Mouse (Mus musculus): ENCODE measurements around the gene Ntn5.

The Ntn5 gene

GRCm38 (mm10) chr7:45695098-45695497, 11.3 kb downstream of the Ntn5 start:
- no peak for DNase-seq (ENCODE audit: low read depth in 1 of 2, low spot score in 2 of 2)

- DNase-seq (ENCODE audit: low read depth in 1 of 2, low spot score in 2 of 2), result no peak
These were observed 14.1 kb downstream of the Ntn5 start for GRCm38 (mm10) chr7:45697894-45698293.

- DNase-seq (ENCODE audit: low read depth in 1 of 2, low spot score in 2 of 2), result no peak
These were observed 15.8 kb downstream of the Ntn5 start, which contains the start of gene Car11 for GRCm38 (mm10) chr7:45699523-45700141. TSS of gene Car11 (plus strand) at chr7:45699843.

GRCm38 (mm10) chr7:45700301-45701015, 16.6 kb downstream of the Ntn5 start:
- DNase-seq (ENCODE audit: low read depth in 1 of 2, low spot score in 2 of 2), result no peak

GRCm38 (mm10) chr7:45701072-45701471, 17.2 kb downstream of the Ntn5 start:
- DNase-seq (ENCODE audit: low read depth in 1 of 2, low spot score in 2 of 2), result no peak

GRCm38 (mm10) chr7:45701607-45702006, 17.8 kb downstream of the Ntn5 start:
- DNase-seq (ENCODE audit: low read depth in 1 of 2, low spot score in 2 of 2), result no peak

- DNase-seq (ENCODE audit: low read depth in 1 of 2, low spot score in 2 of 2), result no peak
These were observed 18.5 kb downstream of the Ntn5 start for GRCm38 (mm10) chr7:45702316-45702715.

- DNase-seq (ENCODE audit: low read depth in 1 of 2, low spot score in 2 of 2), result no peak
These were observed 19.1 kb downstream of the Ntn5 start for GRCm38 (mm10) chr7:45702809-45703520.

GRCm38 (mm10) chr7:45703521-45704033, 19.8 kb downstream of the Ntn5 start:
- no peak for DNase-seq (ENCODE audit: low read depth in 1 of 2, low spot score in 2 of 2)

GRCm38 (mm10) chr7:45704046-45704559, 20.3 kb downstream of the Ntn5 start:
- peak in 1 of 2 experiments; percentile 37 for DNase-seq (ENCODE audit: low read depth in 1 of 2, low spot score in 2 of 2)

- peak; percentile 96 to 98 for DNase-seq (ENCODE audit: low read depth in 1 of 2, low spot score in 2 of 2)
These were observed 21.1 kb downstream of the Ntn5 start, which contains the start of gene Dbp for GRCm38 (mm10) chr7:45704730-45705442. TSS of gene Dbp (plus strand) at chr7:45705088.

- no peak for DNase-seq (ENCODE audit: low read depth in 1 of 2, low spot score in 2 of 2)
These were observed 21.6 kb downstream of the Ntn5 start for GRCm38 (mm10) chr7:45705443-45705864.

- DNase-seq (ENCODE audit: low read depth in 1 of 2, low spot score in 2 of 2), result no peak
These were observed 22.1 kb downstream of the Ntn5 start for GRCm38 (mm10) chr7:45705873-45706281.

- DNase-seq (ENCODE audit: low read depth in 1 of 2, low spot score in 2 of 2), result peak in 1 of 2 experiments; percentile 73
These were observed 23.0 kb downstream of the Ntn5 start for GRCm38 (mm10) chr7:45706721-45707241.

GRCm38 (mm10) chr7:45707375-45707967, 23.6 kb downstream of the Ntn5 start:
- DNase-seq (ENCODE audit: low read depth in 1 of 2, low spot score in 2 of 2), result peak; percentile 92 to 97

GRCm38 (mm10) chr7:45708221-45708761, 24.5 kb downstream of the Ntn5 start:
- DNase-seq (ENCODE audit: low read depth in 1 of 2, low spot score in 2 of 2), result no peak

GRCm38 (mm10) chr7:45709036-45709435, 25.2 kb downstream of the Ntn5 start:
- DNase-seq (ENCODE audit: low read depth in 1 of 2, low spot score in 2 of 2), result no peak

GRCm38 (mm10) chr7:45709677-45710355, 26.0 kb downstream of the Ntn5 start:
- no peak for DNase-seq (ENCODE audit: low read depth in 1 of 2, low spot score in 2 of 2)

- no peak for DNase-seq (ENCODE audit: low read depth in 1 of 2, low spot score in 2 of 2)
These were observed 26.8 kb downstream of the Ntn5 start for GRCm38 (mm10) chr7:45710477-45711191.
